Mouse (Mus musculus): ENCODE measurements at regions not wholly inside any gene's neighbourhood (a gene's known extent, or its start where the extent isn't known, plus 50 kb on each side); places are given as distances from the start of the nearest gene placed in this dataset.

DNA sequence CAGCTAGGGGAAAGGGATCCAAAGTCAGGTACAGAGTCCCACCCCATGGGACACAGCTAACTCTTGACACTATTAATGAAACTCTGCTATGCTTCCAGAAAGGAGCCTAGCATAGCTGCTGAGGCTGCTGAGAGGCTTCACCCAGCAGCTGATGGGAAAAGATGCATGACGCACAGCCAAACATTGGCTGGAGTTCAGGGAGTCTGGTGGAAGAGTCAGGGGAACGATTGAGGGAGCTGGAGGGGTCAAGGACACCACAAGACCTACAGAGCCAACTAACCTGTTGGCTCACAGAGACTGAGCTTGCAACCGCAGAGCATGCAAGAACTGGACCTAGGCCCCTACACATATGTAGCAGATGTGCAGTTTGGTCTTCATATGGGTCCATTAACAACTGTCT lies 117.2 kb upstream of the Ubr2 start:
- TF ChIP-seq CTCF (IDR thresholded peaks at IDR 0.05; ENCODE audit: low read depth, low read length), result no peak
- TF ChIP-seq POLR2A (IDR thresholded peaks at IDR 0.05; ENCODE audit: extremely low read depth, insufficient read depth, low read length), result no peak

All from liver, adult 2 months (tissue).